Comparison of ENCODE assay signal across 26 mouse cellular contexts in the genomic region with DNA sequence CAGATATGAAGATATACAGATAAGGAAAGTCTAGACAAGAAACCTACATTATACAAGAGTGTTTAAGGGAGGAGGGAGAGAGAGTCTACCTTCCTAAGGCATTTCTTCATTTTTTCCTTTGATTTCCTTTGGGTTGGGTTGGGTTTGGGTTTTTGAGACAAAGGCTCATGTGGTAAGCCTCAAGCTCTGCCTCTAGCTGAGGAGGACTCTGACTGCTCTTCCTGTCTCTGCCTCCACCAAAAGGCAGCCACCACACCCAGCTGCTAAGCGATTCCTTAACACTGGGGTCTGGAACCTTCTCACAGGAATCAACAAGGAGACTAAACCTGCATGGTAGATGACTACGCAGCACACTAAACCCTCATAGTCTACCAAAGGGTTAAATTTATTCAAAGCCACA.
DNase-seq lines count a peak whose midpoint lies in the region; ATAC-seq and TF ChIP-seq lines count a peak whose summit lies in the region.
"Had no signal": no experiment of that assay in that cellular context is flagged by ENCODE, and none has a peak within 500 bp of the region (broad histone marks: within the 10 kb centered on the region; RNA-seq: fewer than 3 reads in every experiment).

No protein-coding gene starts in this region.

- DNase-seq in thymus, postnatal 14 days: peak; percentile 17
- DNase-seq in thymus, postnatal 4 days: no peak
- peak; percentile 54 for DNase-seq in T-cell, adult 2 months (ENCODE audit: low spot score)
- no peak for DNase-seq in frontal cortex, postnatal 14 days (ENCODE audit: low spot score in 2 of 2)
- DNase-seq in adipocyte (ENCODE audit: low spot score): no peak
- no peak for DNase-seq in cerebellum, adult 2 months
- DNase-seq: adrenal gland, adult 2 months; adrenal gland, postnatal 14 days; B cell, adult 2 months; cerebellum, adult 11-12 months; cerebellum, adult 9-10 months; cerebellum, postnatal 14 days; forebrain, postnatal 0 days; gastrocnemius, postnatal 25 days; heart, adult 18-20 months; heart, postnatal 10 days; heart, postnatal 36 days had no signal

- TF ChIP-seq POLR2A in cerebellum, adult 2 months (IDR thresholded peaks at IDR 0.05; ENCODE audit: borderline replicate concordance, insufficient read depth, low read length): no peak

- peak; percentile 25 for ATAC-seq in inflammation-experienced regulatory T-cells, adult 6 months
- ATAC-seq: forebrain, embryonic 14.5 days; forebrain, postnatal 0 days; hindbrain, embryonic 16.5 days; intestine, postnatal 0 days had no signal

- H3K27ac ChIP-seq in cerebellum, adult 2 months (ENCODE audit: insufficient read depth, low read length): no peak overlapping the region
- H3K27ac ChIP-seq: heart, embryonic 15.5 days; hindbrain, embryonic 10.5 days; hindbrain, embryonic 13.5 days had no signal

- 97% methylated on average over 2 of the region's 2 CpGs for WGBS in cerebellum, adult 2 months

- no peak overlapping the region for H3K4me3 ChIP-seq in cerebellum, adult 2 months (replicated peaks; ENCODE audit: insufficient read depth, low read depth, low read length)
- H3K4me3 ChIP-seq: heart, embryonic 12.5 days; heart, embryonic 15.5 days; hindbrain, embryonic 10.5 days; hindbrain, embryonic 13.5 days had no signal

- no peaks in the 10 kb centered on the region for H3K27me3 ChIP-seq in cerebellum, adult 2 months (ENCODE audit: control insufficient read depth, insufficient read depth, low read length)
- H3K27me3 ChIP-seq: CH12.LX; heart, embryonic 12.5 days; heart, embryonic 15.5 days; hindbrain, embryonic 13.5 days had no signal

- no peak for TF ChIP-seq CTCF in cerebellum, adult 2 months (IDR thresholded peaks at IDR 0.05; ENCODE audit: borderline replicate concordance, insufficient read depth, low read depth, low read length)

- H3K4me1 ChIP-seq in cerebellum, adult 2 months (ENCODE audit: control insufficient read depth, insufficient read depth, low read length): no peaks in the 10 kb centered on the region
- H3K4me1 ChIP-seq: heart, embryonic 12.5 days; heart, embryonic 15.5 days; hindbrain, embryonic 13.5 days had no signal

Comparison
In these comparisons a context has a peak if more than half of its experiments do, and no peak if none do; other contexts are left out.
1. DNase-seq: peak in thymus, postnatal 14 days (single experiment) and T-cell, adult 2 months (single experiment); none in thymus, postnatal 4 days (single experiment), frontal cortex, postnatal 14 days (0 of 2), adipocyte (single experiment) and cerebellum, adult 2 months (0 of 2).